Mouse (Mus musculus): ENCODE results near the gene Ptprn2. TPM values are rescaled to one million over a fixed set of nuclear protein-coding genes. Genes with fewer than 3 reads are reported as not detected.

Ptprn2 gene
- total RNA-seq, 2 experiments from 2014 or later, result not detected

GRCm38 (mm10) chr12:117257205-117257920 lies 771.8 kb downstream of the Ptprn2 start:
- ATAC-seq (replicated peaks; ENCODE audit: low FRiP score, low TSS enrichment, poor library complexity, severe bottlenecking), result no peak

GRCm38 (mm10) chr12:117257921-117258497 lies 772.5 kb downstream of the Ptprn2 start:
- no peak for ATAC-seq (replicated peaks; ENCODE audit: low FRiP score, low TSS enrichment, poor library complexity, severe bottlenecking)

GRCm38 (mm10) chr12:117260391-117261164 lies 775.1 kb downstream of the Ptprn2 start:
- peak; percentile 67; the same call in 1 of the 2 replicates for ATAC-seq (replicated peaks; ENCODE audit: low FRiP score, low TSS enrichment, poor library complexity, severe bottlenecking)

GRCm38 (mm10) chr12:117261165-117261440 lies 775.6 kb downstream of the Ptprn2 start:
- no peak for ATAC-seq (replicated peaks; ENCODE audit: low FRiP score, low TSS enrichment, poor library complexity, severe bottlenecking)

GRCm38 (mm10) chr12:117262003-117262402 lies 776.5 kb downstream of the Ptprn2 start:
- no peak for ATAC-seq (replicated peaks; ENCODE audit: low FRiP score, low TSS enrichment, poor library complexity, severe bottlenecking)

- no peak for ATAC-seq (replicated peaks; ENCODE audit: low FRiP score, low TSS enrichment, poor library complexity, severe bottlenecking)
Measured at GRCm38 (mm10) chr12:117263081-117263480, 777.6 kb downstream of the Ptprn2 start.

GRCm38 (mm10) chr12:117265211-117265610 lies 779.7 kb downstream of the Ptprn2 start:
- no peak for ATAC-seq (replicated peaks; ENCODE audit: low FRiP score, low TSS enrichment, poor library complexity, severe bottlenecking)

- ATAC-seq (replicated peaks; ENCODE audit: low FRiP score, low TSS enrichment, poor library complexity, severe bottlenecking), result no peak
Measured at GRCm38 (mm10) chr12:117268543-117269172, 783.1 kb downstream of the Ptprn2 start.

GRCm38 (mm10) chr12:117269310-117269709 lies 783.8 kb downstream of the Ptprn2 start:
- no peak for ATAC-seq (replicated peaks; ENCODE audit: low FRiP score, low TSS enrichment, poor library complexity, severe bottlenecking)

- no peak for ATAC-seq (replicated peaks; ENCODE audit: low FRiP score, low TSS enrichment, poor library complexity, severe bottlenecking)
Measured at GRCm38 (mm10) chr12:117270199-117270598, 784.7 kb downstream of the Ptprn2 start.

- no peak for ATAC-seq (replicated peaks; ENCODE audit: low FRiP score, low TSS enrichment, poor library complexity, severe bottlenecking)
Measured at GRCm38 (mm10) chr12:117273166-117273565, 787.6 kb downstream of the Ptprn2 start.

- no peak for ATAC-seq (replicated peaks; ENCODE audit: low FRiP score, low TSS enrichment, poor library complexity, severe bottlenecking)
Measured at GRCm38 (mm10) chr12:117274576-117274975, 789.1 kb downstream of the Ptprn2 start.

- no peak for ATAC-seq (replicated peaks; ENCODE audit: low FRiP score, low TSS enrichment, poor library complexity, severe bottlenecking)
Measured at GRCm38 (mm10) chr12:117280790-117281189, 795.3 kb downstream of the Ptprn2 start.

- no peak for ATAC-seq (replicated peaks; ENCODE audit: low FRiP score, low TSS enrichment, poor library complexity, severe bottlenecking)
Measured at GRCm38 (mm10) chr12:117282659-117283058, 797.1 kb downstream of the Ptprn2 start.

- no peak for ATAC-seq (replicated peaks; ENCODE audit: low FRiP score, low TSS enrichment, poor library complexity, severe bottlenecking)
Measured at GRCm38 (mm10) chr12:117287456-117287855, 801.9 kb downstream of the Ptprn2 start.

- ATAC-seq (replicated peaks; ENCODE audit: low FRiP score, low TSS enrichment, poor library complexity, severe bottlenecking), result no peak
Measured at GRCm38 (mm10) chr12:117291943-117292342, 806.4 kb downstream of the Ptprn2 start.

GRCm38 (mm10) chr12:117296792-117297191 lies 811.3 kb downstream of the Ptprn2 start:
- no peak for ATAC-seq (replicated peaks; ENCODE audit: low FRiP score, low TSS enrichment, poor library complexity, severe bottlenecking)

- ATAC-seq (replicated peaks; ENCODE audit: low FRiP score, low TSS enrichment, poor library complexity, severe bottlenecking), result no peak
Measured at GRCm38 (mm10) chr12:117299084-117299483, 813.6 kb downstream of the Ptprn2 start.

GRCm38 (mm10) chr12:117304751-117305624 lies 819.5 kb downstream of the Ptprn2 start:
- ATAC-seq (replicated peaks; ENCODE audit: low FRiP score, low TSS enrichment, poor library complexity, severe bottlenecking), result no peak
